Mouse (Mus musculus) megakaryocyte, adult 5-6 weeks (primary cell): ENCODE measurements around the gene 9030624G23Rik. TPM values are rescaled to one million over a fixed set of nuclear protein-coding genes. Genes with fewer than 3 reads are reported as not detected.
"Not testable (repeated sequence)": the region's sequence is repeated elsewhere in the genome, so short reads cannot be mapped to it uniquely, and the experiment has no call there.

Experiments
- ATAC-seq: 2 replicates; pipeline ENCODE4 v1.8.0; 2016; ENCODE audit warnings: mild to moderate bottlenecking, inconsistent platforms; ENCODE audit not compliant: poor library complexity, severe bottlenecking
- total RNA-seq, 2 experiments: library from RNA; stranded (forward) in 1 of 2; stranded (reverse) in 1 of 2; fragments of 153-499, 151-499 nt in 1 of 2; fragments of 221-1000, 200-1000 nt in 1 of 2; gene quantifications; 2 replicates each; pipeline versions ENCODE4 v1.2.3 to v1.2.4; 2015 to 2017

Gene 9030624G23Rik
- total RNA-seq (2015) (0.18 TPM in 1 of 2 replicates, not detected in the other), total RNA-seq (2017) (0.04 TPM in 1 of 2 replicates, not detected in the other)

GRCm38 (mm10) chr12:24097108-24097520, at the start of gene 9030624G23Rik:
Gene 9030624G23Rik (minus strand): TSS chr12:24097246.
- ATAC-seq: not testable (repeated sequence)

DNA sequence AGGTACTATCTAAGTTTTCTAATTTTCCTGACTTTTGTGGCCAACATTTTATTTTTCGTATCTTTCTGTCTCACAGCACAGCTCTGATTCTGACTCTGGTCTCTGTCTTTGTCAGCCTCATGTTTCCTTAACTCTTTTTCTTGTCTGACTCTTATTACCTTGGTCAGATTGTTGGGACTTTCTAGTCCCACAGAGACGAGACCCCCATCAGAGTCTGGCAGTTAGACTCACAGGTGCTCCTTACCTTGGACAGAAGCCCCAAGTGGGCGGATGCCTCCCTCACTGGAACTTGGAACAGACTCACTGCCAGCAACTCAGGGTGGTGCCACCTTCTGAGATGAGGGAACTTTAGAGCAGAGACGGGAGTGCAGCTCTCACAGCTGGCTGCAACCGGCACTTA, 13.9 kb downstream of the 9030624G23Rik start:
- ATAC-seq: not testable (repeated sequence)
